Mouse (Mus musculus) embryonic facial prominence, embryonic 14.5 days (tissue): ENCODE results near the gene Wnk4. TPM values are rescaled to one million over a fixed set of nuclear protein-coding genes. Genes with fewer than 3 reads are reported as not detected.

Experiments used
- ATAC-seq: fragments of 200-750 bp; cut with Nextera tagmentation; 2 replicates; pipeline ENCODE4 v1.8.0; 2017; ENCODE audit warnings: low read depth, moderate number of reproducible peaks, moderate TSS enrichment
- DNase-seq: peaks from one replicate; pipeline ENCODE4 v3.0.0-alpha.2; 2015; ENCODE audit warnings: low spot score
- H3K27ac ChIP-seq: fragments of 300-500 bp; sonication (generic); replicated peaks from 2 replicates; pipeline ENCODE4 v1.5.1; 2014; ENCODE audit warnings: low read depth, mild to moderate bottlenecking, low read length, moderate library complexity
- H3K27me3 ChIP-seq: fragments of 300-500 bp; sonication (generic); replicated peaks from 2 replicates; pipeline ENCODE4 v1.6.1; 2014; ENCODE audit warnings: low read length; ENCODE audit not compliant: control insufficient read depth, insufficient read depth
- H3K36me3 ChIP-seq: fragments of 300-500 bp; sonication (generic); 2 replicates; pipeline ENCODE4 v1.6.1; 2014; ENCODE audit warnings: low read length, mixed read lengths; ENCODE audit not compliant: control insufficient read depth, insufficient read depth
- H3K4me1 ChIP-seq: fragments of 300-500 bp; sonication (generic); 2 replicates; pipeline ENCODE4 v1.6.1; 2014; ENCODE audit warnings: antibody characterized with exemption, low read length; ENCODE audit not compliant: control insufficient read depth, insufficient read depth
- H3K4me2 ChIP-seq: fragments of 300-500 bp; sonication (generic); 2 replicates; pipeline ENCODE4 v1.6.1; 2014; ENCODE audit warnings: low read depth, mild to moderate bottlenecking, low read length, moderate library complexity, mixed read lengths
- H3K4me3 ChIP-seq: fragments of 300-500 bp; sonication (generic); 2 replicates; pipeline ENCODE4 v1.5.1; 2014; ENCODE audit warnings: low read depth, mild to moderate bottlenecking, low read length
- H3K9ac ChIP-seq: fragments of 300-500 bp; sonication (generic); 2 replicates; pipeline ENCODE4 v1.6.1; 2014; ENCODE audit warnings: low read depth, mild to moderate bottlenecking, low read length, moderate library complexity, mixed read lengths
- H3K9me3 ChIP-seq: fragments of 300-500 bp; sonication (generic); 2 replicates; pipeline ENCODE4 v1.6.1; 2016; ENCODE audit warnings: low read length; ENCODE audit not compliant: control insufficient read depth
- WGBS: fragments of 180-500 bp; shearing (Covaris S2); extraction: QIAGEN DNeasy Blood & Tissue Kit; methylation state at CpG from one replicate; pipeline ENCODE4 v1.1.7; 2014; 5-methylcytosine and 5-hydroxymethylcytosine counted together
- polyA plus RNA-seq: library from polyadenylated mRNA; unstranded; fragments of >200 nt; fragmentation: Nextera tagmentation; extraction: Ambion mirVana; gene quantifications from 2 replicates; pipeline ENCODE4 v1.2.1, GENCODE M21; 2014

Wnk4 gene
- polyA plus RNA-seq, 1 experiment from 2014 or later: 11.9 TPM

- H3K9me3 ChIP-seq: no peaks in the 10 kb centered on the region
- peaks cover 5% of the 10 kb centered on the region; the same call in 1 of the 2 replicates for H3K27me3 ChIP-seq
- peaks cover 14% of the 10 kb centered on the region for H3K4me1 ChIP-seq
- peaks cover 6% of the 10 kb centered on the region; the same call in 1 of the 2 replicates for H3K36me3 ChIP-seq
- no peak for DNase-seq
- H3K4me3 ChIP-seq: no peak overlapping the region
- no peak for ATAC-seq
- no peak overlapping the region for H3K4me2 ChIP-seq
- WGBS: 26% methylated on average over 20 of the region's 27 CpGs
- H3K9ac ChIP-seq: 0 out of 2 replicates have a peak overlapping the region, but pooled peaks have one; percentile 3
- no peak overlapping the region for H3K27ac ChIP-seq
These were observed 16.1 kb downstream of the Wnk4 start for GRCm38 (mm10) chr11:101276319-101277070.

GRCm38 (mm10) chr11:101277381-101278222 lies 17.2 kb downstream of the Wnk4 start:
- peaks cover 5% of the 10 kb centered on the region; the same call in 1 of the 2 replicates for H3K27me3 ChIP-seq
- no peak for ATAC-seq

GRCm38 (mm10) chr11:101278223-101279192 lies 18.1 kb downstream of the Wnk4 start, which contains the start of the genes Cntd1 and Coa3:
Cntd1 (plus strand) TSS chr11:101279012.
Coa3 (minus strand) TSS chr11:101279114.
- peak within 1 kb of the TSS; percentile 45 for H3K27ac ChIP-seq
- H3K36me3 ChIP-seq: peaks cover 6% of the 10 kb centered on the region; the same call in 1 of the 2 replicates
- peaks cover 14% of the 10 kb centered on the region for H3K4me1 ChIP-seq
- WGBS: 10% methylated on average over 45 of the region's 45 CpGs
- peak within 1 kb of the TSS; percentile 93 for H3K4me2 ChIP-seq
- DNase-seq: peak; percentile 98
- H3K27me3 ChIP-seq: peaks cover 5% of the 10 kb centered on the region; the same call in 1 of the 2 replicates
- peak; percentile 98 for ATAC-seq
- H3K4me3 ChIP-seq: peak within 1 kb of the TSS; percentile 85
- peak within 1 kb of the TSS; percentile 80 for H3K9ac ChIP-seq
- no peaks in the 10 kb centered on the region for H3K9me3 ChIP-seq

More at GRCm38 (mm10) chr11:101277381-101278222, 17.2 kb downstream of the Wnk4 start:
- no peak overlapping the region for H3K27ac ChIP-seq
- 70% methylated on average over 12 of the region's 12 CpGs for WGBS
- peak overlapping the region; percentile 80 for H3K9ac ChIP-seq
- H3K4me1 ChIP-seq: peaks cover 14% of the 10 kb centered on the region
- H3K9me3 ChIP-seq: no peaks in the 10 kb centered on the region
- peak overlapping the region; percentile 93 for H3K4me2 ChIP-seq
- H3K36me3 ChIP-seq: peaks cover 6% of the 10 kb centered on the region; the same call in 1 of the 2 replicates
- DNase-seq: no peak
- H3K4me3 ChIP-seq: peak overlapping the region; percentile 85

GRCm38 (mm10) chr11:101279193-101279569 lies 18.8 kb downstream of the Wnk4 start:
- peak overlapping the region; percentile 85 for H3K4me3 ChIP-seq
- peak overlapping the region; percentile 93 for H3K4me2 ChIP-seq
- no peak overlapping the region for H3K9ac ChIP-seq
- ATAC-seq (no peak), DNase-seq (no peak)
- peaks cover 14% of the 10 kb centered on the region for H3K4me1 ChIP-seq
- WGBS: 63% methylated on average over 14 of the region's 14 CpGs
- H3K36me3 ChIP-seq: peaks cover 6% of the 10 kb centered on the region; the same call in 1 of the 2 replicates
- no peak overlapping the region for H3K27ac ChIP-seq
- H3K9me3 ChIP-seq: no peaks in the 10 kb centered on the region
- peaks cover 5% of the 10 kb centered on the region; the same call in 1 of the 2 replicates for H3K27me3 ChIP-seq

DNA sequence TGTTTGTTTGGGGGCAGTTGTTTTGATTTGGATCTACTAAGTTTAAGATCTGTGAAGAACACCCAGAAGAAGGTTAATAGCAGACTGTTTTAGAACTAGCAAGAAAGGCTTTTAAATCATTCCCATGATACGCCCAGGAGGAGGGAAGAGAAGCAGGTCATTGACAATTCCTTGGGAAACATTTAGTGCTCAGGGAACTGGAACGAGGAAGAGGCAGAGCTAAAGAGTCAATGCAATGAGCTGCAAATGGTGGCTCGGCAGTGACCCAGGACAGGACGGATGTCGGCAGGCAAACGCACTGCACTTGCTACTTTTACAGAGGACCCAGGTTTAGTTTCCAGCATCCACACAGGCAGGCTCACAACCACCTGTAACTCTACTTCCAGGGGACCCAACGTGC lies 20.5 kb downstream of the Wnk4 start:
- Histone ChIP-seq H3K27me3 (peaks cover 5% of the 10 kb centered on the region; the same call in 1 of the 2 replicates), H3K4me2 (no peak overlapping the region), H3K9ac (no peak overlapping the region), H3K36me3 (peaks cover 6% of the 10 kb centered on the region; the same call in 1 of the 2 replicates), H3K9me3 (no peaks in the 10 kb centered on the region), H3K4me1 (peaks cover 14% of the 10 kb centered on the region), H3K27ac (no peak overlapping the region), H3K4me3 (no peak overlapping the region)
- ATAC-seq (no peak), DNase-seq (no peak)
- WGBS: 44% methylated on average over 7 of the region's 7 CpGs

DNA sequence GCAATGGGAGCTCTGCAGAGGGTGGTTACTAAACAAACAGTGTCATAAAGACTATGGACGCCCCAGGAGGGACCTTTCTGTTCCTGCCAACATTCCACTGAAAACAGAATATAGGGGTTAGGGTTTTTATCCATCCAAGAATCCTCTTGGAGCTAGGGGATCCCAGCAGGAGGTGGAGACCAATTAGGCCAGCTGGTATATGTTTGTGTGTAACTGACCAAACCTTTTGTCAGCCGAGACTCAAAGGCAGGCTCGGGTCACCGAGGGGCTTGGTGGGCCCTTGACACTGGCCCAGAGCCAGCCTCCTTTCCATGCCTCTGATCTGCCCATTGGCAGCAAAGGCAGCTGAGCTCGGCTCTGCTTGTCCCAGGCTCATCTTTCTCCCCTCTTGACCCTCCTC lies 22.5 kb downstream of the Wnk4 start:
- no peak overlapping the region for H3K9ac ChIP-seq
- ATAC-seq: no peak
- WGBS: 45% methylated on average over 5 of the region's 5 CpGs

GRCm38 (mm10) chr11:101283805-101284204 lies 23.4 kb downstream of the Wnk4 start:
- peaks cover 5% of the 10 kb centered on the region; the same call in 1 of the 2 replicates for H3K27me3 ChIP-seq
- no peak overlapping the region for H3K4me2 ChIP-seq
- no peaks in the 10 kb centered on the region for H3K9me3 ChIP-seq
- WGBS: 61% methylated on average over 4 of the region's 4 CpGs
- H3K4me3 ChIP-seq: no peak overlapping the region
- ATAC-seq: no peak
- H3K4me1 ChIP-seq: no peaks in the 10 kb centered on the region
- H3K9ac ChIP-seq: no peak overlapping the region
- no peak overlapping the region for H3K27ac ChIP-seq
- peaks cover 18% of the 10 kb centered on the region for H3K36me3 ChIP-seq
- no peak for DNase-seq

More for the DNA sequence above, 22.5 kb downstream of the Wnk4 start:
- Histone ChIP-seq H3K36me3 (peaks cover 9% of the 10 kb centered on the region; the same call in 1 of the 2 replicates), H3K4me1 (peaks cover 3% of the 10 kb centered on the region), H3K9me3 (no peaks in the 10 kb centered on the region), H3K4me2 (no peak overlapping the region), H3K27me3 (peaks cover 5% of the 10 kb centered on the region; the same call in 1 of the 2 replicates), H3K27ac (no peak overlapping the region), H3K4me3 (no peak overlapping the region)
- DNase-seq: no peak
